Mouse (Mus musculus) naive thymus-derived CD4-positive, alpha-beta T cell, adult 2 months (primary cell): ENCODE data around the gene Kcnip2.

Experiments used
- DNase-seq: peaks from one replicate; pipeline ENCODE4 v3.0.0-alpha.2; 2011; ENCODE audit warnings: low read depth

The Kcnip2 gene

DNA sequence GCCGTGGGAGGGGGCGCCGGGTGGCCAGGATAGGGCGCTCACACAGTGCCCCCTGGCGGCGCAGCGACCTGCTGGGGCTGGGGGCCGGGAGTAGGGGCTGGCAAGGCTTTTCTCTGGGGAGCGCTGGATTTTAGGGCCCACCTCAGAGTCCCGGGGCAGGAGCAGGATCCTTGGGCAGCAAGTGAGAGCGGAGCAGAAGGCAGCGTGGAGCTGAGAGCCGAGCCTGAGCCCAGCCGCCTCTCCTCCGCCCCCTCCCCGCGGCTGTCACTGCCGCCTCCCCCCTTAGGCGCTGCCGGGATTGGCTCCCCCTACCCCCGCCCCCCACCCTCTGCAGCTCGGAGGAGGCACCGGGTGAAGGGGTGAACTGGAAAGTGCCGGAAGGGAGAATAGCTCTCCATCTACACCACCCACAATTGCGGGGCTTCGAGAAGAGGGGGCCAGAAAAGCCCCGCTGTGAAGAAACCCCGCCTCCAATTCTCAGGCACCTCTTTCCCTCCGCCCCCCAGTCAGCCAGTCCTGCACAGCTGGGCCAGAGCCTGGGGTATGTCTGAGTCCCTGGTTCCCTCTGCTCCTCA lies at the start of gene Kcnip2:
Gene Kcnip2, minus strand, starts transcription at position 231 of the 575 bp plus-strand sequence.
- DNase-seq: peak; percentile 60

DNA sequence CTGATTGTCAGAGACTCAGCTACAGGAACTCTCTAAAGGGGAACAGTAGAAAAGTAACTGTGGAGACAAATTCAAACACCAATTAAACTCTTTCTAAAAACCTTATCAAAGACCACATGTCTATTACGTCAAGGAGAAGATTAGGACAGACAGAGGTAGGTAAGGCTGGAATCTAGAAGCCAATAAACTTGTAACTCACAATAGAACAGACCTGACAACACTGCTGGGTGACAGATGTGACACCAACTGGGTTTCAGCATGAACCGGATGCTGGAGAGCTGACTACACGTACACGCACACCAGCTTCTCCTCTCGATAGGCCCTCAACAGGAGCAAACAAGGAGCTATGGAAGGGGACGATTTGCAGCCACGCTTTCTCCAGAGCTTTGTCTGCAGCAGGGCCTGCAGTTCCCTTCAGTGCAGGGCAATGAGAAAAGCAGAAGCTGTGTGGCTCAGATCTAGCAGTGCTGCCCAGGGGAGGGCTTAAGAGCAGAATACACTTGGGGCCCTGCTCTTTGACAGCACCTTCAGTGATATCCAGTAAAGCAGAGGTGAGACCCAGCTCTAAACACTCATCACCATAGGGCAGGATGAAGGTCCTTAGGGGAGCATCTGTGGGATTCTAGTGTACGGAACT lies 39.5 kb upstream of the Kcnip2 start:
- peak; percentile 29 for DNase-seq

DNA sequence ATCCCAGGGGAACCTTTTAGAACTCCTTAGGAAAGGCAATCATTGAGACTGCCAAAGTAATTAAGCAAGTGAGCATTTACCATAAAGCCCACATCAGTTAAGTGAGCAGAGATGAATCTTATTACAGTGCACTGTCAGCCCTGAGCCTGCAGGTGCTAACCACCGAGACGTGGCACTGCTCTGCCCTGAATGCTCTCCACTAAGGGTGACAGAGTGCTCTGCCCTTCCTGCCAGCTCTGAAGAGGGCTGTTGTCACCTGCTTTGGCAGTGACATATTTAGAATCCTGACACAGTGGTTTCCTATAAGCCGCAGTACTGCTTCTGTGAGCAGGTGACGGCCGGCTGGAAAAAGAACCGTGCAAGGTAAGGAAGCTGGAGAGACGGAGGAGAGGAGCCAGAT lies 38.7 kb upstream of the Kcnip2 start:
- peak; percentile 53 for DNase-seq

DNA sequence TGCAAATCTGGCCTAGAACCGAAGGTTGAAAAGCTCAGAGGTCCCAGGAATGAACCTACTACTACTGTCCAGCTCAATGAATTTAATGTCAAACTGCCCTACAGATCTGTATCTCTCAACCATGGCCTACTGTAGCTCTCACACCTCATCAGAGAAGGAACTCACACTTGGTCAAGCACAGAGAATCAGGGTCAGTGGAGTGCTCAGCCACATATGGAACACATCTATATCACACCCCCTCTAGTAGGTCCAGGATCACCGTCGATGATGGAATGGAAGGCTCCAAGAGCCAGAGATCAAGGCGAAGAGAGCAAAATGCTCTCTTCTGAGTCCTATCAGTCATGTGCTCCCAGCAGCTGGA lies 31.9 kb upstream of the Kcnip2 start:
- no peak for DNase-seq

DNA sequence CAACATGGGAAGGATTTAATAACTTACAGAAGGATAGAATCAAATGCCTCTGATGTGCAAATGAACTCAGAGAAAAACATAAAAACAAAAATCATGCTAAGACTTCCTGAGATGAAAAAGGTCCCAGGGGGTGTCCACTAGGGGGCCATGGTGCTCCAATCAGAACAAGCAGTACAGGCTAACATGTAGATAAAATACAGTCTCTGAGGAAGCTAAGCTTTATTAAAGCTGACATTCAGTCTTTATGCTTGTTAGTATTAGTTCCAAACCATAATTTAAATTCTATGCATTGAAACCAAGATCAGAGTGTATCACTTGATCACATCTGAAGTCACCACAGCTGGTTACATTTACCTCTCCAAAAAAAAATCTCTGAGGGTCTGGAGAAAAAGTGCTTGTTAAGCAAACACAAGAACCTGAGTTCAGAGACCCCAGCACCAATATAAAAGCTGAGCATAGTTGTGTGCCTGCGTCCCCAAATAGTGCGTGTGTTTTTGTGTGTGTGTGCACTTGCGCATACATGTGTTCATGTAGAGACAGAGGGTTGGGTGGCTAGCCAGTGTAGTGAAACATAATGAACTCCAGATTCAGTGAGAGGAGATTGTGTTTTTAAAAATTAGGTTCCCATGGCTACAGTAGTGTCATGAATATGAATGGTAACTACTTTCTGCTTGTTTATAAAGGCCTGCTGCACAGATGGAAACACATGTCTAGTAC lies 31.3 kb upstream of the Kcnip2 start:
- peak; percentile 68 for DNase-seq

DNA sequence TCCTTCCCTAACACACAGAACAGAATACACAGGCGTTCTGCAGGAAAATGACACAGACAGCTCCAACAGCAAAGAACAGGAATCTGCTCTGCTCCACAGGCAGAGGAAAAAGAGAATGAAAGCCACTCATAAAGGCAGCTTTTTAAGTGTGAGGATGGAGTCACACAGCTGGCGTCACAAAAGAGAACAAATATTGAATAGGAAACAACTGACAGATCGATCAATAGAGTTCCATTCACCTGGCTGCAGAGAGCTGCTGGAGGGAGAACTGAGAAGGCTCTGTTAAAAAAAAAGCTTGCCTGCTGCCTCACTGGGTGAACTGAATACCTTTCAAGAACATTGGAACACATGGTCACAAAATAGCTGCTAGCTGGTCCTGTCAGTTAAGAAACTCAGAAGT lies 28.3 kb upstream of the Kcnip2 start:
- peak; percentile 43 for DNase-seq

DNA sequence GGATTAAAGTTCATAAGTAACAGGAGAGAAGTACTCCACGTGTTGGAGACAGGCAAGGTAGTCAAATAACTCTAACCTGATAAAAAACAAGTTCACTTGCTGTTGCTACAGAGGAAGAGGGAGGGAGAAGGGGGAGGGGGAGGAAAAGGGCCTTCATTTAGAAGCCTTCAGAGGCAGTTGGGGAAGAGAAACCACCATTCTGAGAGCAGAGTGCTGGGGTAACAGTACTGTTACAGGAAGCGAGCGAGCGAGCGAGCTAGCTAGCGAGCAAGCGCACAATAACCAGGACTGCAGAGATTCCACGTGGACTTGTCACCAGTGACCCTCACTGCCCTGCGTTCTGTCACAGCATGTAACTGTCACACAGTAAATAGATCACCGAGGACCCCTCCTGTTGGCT lies 27.6 kb upstream of the Kcnip2 start:
- peak; percentile 85 for DNase-seq

DNA sequence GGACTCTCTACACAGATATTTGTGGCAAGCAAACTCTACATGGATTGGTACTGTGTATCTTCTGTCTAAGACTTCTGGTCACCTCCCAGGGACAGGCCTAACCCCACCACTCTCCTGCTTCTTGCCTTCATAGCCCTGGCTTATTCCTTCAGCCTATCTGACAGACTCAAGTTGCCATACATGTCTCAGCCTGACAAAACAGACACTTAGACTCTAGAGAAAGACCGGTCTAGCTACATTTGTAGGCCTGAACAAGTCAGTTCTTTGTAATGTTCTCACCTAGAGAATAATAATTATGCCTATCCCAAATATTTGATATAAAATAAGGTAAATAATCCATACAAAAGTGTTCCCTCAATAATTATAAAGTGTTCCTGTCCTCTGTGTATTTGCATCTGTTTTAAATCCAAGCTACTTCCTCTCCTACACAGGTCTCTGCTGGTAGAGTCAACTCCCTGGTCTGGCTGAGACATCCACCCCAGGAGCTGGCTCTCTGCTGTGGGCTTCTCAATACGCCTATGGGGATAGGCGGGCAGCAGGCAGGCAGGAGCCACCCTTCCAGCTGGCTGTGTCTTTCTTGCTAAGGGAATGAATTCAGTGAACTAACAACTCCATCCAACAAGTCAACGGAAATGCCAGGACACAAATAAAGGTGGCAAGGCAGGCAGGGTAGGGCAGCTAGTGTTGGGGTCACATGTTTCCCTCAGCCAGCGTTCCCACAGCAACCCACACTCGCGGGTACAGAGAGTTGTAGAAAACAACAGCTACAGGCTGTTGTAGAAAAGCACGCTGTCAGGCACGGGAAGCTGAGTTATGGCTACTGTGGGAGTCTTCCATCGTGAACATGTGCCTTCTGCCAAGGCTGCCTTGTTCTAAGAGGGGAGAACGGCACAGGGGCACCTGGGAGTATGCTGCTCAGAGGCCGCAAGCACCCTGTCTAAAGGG lies 21.5 kb upstream of the Kcnip2 start:
- DNase-seq: no peak

DNA sequence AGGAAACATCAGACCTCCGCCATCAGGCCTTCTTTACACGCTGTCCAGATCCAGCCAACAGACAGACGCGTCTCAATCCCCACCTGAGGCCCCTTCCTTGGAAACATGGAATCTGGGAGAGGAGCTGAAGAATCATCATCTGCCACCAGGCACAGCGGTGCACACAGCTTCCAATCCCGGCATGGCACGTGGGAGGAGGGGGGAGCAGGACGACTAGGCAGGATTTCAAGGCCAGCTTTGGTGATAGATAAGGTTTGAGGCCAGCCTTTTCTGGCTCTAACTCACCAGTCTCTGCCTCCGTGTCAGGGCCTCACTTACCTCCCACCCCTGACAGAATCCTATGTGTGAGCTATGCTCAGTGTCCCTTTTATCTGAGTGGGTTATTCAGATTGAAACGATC lies 19.6 kb upstream of the Kcnip2 start:
- DNase-seq: no peak

DNA sequence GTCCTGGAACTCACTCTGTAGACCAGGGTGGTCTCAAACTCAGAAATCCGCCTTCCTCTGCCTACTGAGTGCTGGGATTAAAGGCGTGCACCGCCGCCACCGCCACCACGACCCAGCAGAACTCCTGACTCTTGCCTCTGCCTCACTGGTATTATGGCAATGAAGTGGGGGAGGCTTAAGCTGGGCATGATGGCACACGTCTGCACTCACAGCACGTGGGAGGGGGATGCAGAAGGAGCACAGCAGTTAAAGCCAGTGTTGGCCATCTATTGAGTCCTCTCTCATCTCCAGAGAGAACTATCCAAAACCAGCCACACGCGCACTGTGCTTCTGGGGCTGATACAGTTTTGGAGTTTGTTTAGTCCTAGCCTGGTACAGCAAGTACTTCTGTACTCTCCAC lies 17.8 kb upstream of the Kcnip2 start:
- no peak for DNase-seq

DNA sequence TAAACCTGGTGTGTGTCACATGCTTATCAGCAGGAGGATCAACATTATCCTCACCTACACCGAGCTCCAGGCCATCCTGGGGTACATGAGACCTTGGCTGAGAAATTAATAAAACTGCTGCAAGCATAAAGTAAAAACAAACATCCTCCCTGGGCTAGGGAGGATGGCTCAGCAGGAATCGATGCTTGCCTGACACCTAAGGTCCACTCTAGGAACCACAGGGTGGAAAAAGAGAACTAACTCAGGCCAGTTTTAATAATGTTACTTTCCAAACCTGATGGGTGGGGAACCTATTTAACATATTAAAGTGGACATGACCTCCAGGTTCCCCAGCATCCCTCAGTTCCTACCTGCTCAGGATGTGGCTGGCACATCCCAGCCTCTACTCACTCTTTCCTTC lies 14.8 kb upstream of the Kcnip2 start:
- no peak for DNase-seq

DNA sequence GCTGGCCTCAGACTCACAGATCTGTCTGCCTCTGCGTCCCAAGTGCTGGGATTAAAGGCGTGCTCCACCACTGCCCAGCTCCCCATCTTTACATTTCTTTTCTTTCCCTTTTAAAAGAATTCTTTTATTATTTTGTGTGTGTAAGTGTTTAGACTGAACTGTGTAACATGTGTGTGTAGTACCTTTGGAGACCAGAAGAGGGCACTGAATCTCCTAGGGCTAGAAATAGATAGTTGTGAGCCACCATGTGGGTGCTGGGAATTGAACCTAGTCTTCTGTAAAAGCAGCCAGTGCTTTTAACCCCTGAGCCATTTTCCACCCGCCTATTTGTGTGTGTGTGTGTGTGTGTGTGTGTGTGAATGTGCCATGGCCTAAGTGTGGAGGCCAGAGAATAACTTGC lies 11.9 kb upstream of the Kcnip2 start:
- no peak for DNase-seq

DNA sequence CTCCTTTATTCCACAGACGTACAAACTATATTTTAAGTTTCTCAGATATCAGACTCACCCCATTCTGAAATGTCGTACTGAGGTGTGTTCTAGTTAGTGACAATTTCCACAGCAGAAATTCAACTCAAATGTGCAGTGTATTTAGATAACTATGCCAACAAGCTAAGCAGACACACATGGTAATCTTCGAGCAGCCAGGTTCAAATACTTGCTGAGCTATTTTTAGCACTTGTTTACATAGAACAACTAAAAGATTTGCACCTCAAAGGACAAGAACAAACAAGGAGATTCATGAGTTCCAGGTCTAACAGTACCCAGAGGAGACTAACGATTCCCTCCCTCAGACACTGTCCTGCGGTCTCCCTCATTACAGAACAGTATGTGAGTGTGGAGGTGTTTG lies 11.3 kb upstream of the Kcnip2 start:
- no peak for DNase-seq

DNA sequence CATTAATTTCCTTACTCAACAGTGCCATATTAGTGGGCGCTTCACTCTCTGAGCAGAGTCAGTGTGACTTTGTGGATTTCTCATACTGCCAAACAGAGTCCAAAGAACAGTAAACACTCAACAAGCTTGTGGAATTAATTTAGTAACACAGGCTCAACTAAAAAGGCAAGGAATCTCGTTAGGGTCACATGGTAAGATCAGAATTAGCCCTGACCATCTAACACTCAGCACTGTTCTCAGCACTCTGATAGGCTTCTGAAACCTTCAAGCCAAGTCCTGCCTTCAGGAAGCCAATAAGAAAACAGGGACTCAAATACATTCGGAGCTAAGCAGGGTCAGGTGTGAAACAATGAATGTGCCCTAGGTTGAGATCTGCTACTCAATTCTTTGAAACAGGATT lies 10.3 kb upstream of the Kcnip2 start:
- DNase-seq: no peak

DNA sequence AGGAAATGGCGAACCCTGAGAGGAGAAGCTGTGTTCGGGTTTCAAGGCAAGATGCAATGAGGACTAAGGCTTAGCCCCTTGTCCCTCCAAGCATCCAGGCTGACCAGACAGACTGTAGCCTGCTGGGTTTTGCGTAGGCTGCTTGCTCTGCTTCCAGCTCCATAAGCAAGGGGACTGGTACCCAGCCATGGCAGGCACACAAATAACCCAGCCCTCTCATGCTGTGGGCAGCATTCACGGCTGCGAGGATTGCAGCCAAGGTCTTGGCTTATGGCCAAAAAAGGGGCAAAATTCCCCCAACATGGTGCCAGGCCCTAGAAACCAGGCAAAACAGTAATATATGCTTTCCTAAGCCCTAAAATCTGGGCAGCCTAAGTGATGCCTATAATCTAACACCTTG lies 6.0 kb upstream of the Kcnip2 start:
- no peak for DNase-seq

DNA sequence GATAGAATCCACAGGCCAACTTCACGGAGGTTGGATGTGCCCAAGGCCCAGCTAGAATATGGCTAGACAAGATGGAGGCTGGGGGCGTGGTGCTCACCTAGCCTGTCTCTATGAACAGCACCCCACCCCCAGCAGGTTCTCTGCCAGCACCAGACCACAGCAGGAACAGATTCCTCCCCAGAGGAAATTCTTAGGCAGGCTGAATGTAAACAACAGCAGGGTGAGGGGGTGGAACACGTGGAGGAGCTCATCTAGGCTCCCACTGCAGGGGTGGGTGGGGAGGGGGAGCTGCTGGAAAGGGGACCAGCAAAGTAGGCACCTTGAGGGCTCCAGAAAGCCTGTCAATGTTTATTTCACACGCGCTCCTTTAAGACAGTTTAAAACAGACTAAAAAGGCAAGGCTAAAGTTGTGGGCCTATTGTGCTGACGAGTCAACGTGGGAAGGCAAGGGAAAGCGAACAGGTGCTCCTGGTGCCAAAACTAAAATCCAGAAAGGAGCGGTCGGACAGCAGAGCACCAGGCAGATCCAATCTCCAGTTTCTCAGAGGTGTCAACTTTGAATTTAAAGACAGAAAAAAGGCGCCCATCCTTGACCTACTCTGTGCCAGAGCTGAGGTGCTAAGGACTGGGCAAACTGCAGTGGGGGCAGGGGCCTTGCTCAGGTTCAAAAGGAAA lies 2.1 kb upstream of the Kcnip2 start:
- DNase-seq: no peak

DNA sequence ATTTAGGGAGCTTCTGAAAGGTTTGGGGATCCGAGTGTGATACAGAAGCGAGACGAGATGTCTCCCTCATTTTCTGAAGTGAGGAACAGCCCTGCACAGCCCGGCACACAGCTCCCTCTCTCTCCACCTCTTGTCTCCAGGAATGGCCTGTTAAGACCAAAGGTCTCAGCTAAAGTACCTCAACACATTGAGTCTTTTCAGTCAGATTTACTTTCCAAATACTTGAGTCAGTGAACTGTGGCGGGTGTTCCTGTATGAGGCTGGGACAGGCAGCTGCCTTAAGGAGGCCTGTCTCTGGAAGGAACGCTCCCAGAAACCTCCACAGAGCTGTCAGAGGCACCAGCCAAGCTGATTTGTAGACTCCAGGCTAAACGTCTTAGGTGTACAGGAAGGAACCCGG lies 866 bp upstream of the Kcnip2 start:
- no peak for DNase-seq

DNA sequence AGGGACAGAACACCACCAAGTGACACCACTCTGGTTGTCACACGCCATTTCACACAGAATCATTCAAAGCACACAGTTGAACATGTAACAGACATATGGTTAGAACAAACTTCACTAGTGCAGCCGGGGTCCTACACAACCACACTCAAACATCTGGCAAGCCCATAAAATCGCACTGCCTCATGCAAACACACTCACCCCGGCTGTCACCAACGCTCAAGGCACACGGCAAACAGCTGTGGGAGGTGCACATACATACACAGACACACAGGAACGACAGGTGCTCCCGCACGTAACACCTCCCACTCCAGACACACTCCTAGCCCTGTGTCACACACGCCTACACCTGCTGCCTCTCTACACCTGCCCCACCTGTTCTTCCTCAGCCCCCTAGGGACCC lies 691 bp downstream of the Kcnip2 start:
- peak; percentile 26 for DNase-seq

DNA sequence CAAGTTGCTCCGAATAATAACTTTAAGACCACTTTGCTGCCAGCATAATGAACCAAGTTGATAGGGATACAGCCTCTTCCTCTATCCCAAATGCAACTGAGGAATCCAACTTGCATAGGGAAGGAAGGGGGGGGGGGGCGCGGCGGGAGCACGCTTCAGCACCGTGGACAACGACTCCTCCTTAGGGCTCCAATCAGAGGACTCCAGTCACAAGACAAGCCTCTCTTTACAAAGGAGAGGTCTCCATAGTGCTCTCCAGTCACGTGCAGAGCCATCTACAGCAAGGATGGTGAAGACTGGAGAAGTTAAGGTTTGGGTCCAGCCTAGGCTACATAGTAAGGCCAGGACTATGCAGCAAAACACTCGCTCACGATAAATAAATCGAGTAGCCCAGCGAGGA lies 2.1 kb downstream of the Kcnip2 start:
- no peak for DNase-seq

DNA sequence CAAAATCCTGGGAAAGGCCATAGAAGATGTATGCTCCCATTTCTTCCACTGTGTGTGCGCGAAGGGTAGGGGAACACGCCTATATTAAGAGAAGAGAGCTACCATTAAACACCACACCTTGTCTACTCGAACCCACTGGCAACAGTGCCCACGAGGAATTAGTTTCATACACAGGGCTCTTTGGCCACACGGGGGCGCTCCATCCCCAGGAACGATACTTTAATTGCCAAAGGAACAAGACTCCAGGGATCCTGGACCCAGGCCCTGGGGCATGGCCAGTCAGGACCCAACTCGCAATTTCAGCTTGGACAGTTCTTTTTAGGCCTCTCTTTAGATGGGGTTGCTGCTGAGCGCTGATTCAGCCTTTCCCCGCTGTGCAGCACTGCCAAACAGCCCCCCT lies 2.6 kb downstream of the Kcnip2 start:
- DNase-seq: peak; percentile 89

DNA sequence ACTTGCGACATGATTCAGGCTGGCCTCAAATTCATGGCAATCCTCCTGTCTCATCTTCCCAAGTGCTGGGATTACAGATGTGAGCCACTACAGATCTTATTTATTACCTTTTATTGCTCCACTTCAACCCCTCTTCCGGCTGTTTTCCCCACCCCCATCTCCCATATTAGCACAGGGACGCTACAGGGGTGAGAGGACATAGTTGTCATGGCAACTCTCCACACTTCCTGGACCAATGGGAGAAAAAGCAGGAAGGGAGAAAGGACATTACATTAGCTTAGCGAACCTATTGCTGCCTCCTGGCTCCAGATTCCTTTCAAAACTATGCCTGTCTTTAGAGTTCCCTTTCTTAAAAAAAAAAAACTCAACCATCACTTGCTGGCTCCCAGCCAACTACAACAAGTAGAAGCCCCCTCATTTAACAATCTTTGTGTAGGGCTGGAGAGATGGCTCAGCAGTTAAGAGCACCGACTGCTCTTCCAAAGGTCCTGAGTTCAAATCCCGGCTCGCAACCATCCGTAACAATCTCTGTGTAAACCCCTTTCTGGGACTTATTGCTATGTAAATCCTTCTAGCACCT lies 3.1 kb downstream of the Kcnip2 start:
- peak; percentile 43 for DNase-seq

DNA sequence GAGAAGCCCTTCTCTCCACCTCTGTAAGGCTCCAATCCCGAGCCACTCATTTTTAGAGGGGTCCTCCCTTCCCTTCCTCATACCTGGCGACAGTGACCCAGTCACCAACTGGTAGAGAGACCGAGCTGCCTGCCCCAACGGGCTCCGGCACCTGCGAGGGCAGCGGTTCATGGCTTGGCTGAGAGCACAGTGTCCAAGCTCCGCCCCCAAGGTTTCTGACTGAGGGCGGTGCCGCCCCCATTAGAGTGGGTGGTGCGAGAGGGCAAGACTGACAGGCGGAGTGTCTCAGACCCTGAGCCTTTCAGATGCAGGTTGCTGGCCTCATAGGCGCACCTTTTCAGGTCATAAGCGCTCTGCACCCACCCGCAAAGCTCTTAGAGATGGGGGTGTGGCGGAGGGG lies 3.7 kb downstream of the Kcnip2 start:
- DNase-seq: peak; percentile 72
